Mouse (Mus musculus): ENCODE measurements around the gene Vav1. TPM values are rescaled to one million over a fixed set of nuclear protein-coding genes. Genes with fewer than 3 reads are reported as not detected.
"Not testable (repeated sequence)": the region's sequence is repeated elsewhere in the genome, so short reads cannot be mapped to it uniquely, and the experiment has no call there.

The Vav1 gene
- polyA plus RNA-seq, 1 experiment from 2014 or later, result 1.8 TPM

DNA sequence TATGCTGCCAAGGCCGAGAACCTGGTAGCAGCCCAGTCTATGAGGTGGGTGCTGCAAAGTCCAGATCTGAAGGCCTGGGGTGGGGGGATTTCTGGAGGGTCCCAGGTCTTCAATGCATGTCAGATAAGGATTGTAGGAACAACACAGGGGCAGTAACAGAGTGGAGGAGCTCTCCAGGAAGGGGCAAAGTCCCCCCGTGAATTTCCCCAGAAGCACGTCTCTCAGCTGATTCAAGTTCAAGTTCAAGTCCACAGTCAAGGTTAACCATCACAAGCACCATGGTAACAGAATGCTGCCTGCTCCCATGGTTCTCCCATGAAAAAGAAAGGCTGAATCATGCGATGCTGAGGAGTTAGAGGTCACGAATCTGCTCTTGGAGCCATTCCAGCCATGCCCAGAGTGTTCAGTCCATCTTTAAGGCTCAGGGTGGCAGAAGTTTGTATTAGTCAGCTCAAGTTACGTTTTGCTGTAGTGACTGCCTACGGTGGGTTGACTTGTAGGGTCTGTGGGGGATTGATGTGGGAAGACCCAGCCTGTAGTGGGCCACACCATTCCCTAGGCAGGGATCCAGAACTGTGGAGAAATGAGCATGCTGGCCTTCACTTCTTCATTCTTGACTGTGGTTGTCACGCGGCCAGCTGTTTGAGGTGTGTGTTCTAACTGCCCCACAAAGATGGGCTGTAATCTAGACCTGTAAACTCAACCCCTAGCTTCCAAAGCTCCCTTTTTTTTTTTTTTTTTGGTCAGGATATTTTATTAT lies 55.3 kb downstream of the Vav1 start:
- no peaks in the 10 kb centered on the region for H3K9me3 ChIP-seq
- 0 out of 2 replicates have a peak overlapping the region, but pooled peaks have one; percentile 5 for H3K4me2 ChIP-seq
- peaks cover 6% of the 10 kb centered on the region; the same call in 1 of the 2 replicates for H3K27me3 ChIP-seq
- H3K4me1 ChIP-seq (replicated peaks), result no peaks in the 10 kb centered on the region
- H3K4me3 ChIP-seq, result no peak overlapping the region
- ATAC-seq (ENCODE audit: low read depth), result no peak
- no peak overlapping the region for H3K27ac ChIP-seq (replicated peaks)
- WGBS, result 71% methylated on average over 9 of the region's 9 CpGs
- H3K9ac ChIP-seq, result 0 out of 2 replicates have a peak overlapping the region, but pooled peaks have one; percentile 22
- H3K36me3 ChIP-seq, result no peaks in the 10 kb centered on the region

DNA sequence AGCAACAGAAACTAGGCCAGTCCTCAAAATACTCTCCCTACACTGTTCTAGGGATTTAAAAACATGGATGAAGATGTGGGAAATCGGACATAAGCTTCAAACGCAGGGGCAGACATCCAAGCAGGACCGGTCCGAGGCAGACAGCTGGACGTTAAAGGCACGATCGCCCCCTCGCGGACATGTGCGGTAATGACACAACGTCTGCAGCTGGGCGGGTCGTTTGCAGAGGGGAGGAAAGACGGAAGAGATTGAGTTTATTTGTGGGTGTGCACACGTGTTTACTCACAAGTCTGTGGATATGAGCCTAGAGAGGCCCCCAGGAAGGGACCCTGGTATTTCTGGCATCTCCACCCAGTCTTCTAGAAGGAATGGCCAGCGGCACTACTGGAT lies 55.9 kb downstream of the Vav1 start:
- Histone ChIP-seq H3K4me1 (replicated peaks) (no peaks in the 10 kb centered on the region), H3K4me3 (no peak overlapping the region), H3K36me3 (no peaks in the 10 kb centered on the region), H3K4me2 (0 out of 2 replicates have a peak overlapping the region, but pooled peaks have one; percentile 5), H3K27me3 (peaks cover 6% of the 10 kb centered on the region; the same call in 1 of the 2 replicates), H3K9me3 (no peaks in the 10 kb centered on the region), H3K9ac (0 out of 2 replicates have a peak overlapping the region, but pooled peaks have one; percentile 22), H3K27ac (replicated peaks) (no peak overlapping the region)
- WGBS, result 6% methylated on average over 16 of the region's 16 CpGs
- ATAC-seq (ENCODE audit: low read depth), result peak; percentile 30

DNA sequence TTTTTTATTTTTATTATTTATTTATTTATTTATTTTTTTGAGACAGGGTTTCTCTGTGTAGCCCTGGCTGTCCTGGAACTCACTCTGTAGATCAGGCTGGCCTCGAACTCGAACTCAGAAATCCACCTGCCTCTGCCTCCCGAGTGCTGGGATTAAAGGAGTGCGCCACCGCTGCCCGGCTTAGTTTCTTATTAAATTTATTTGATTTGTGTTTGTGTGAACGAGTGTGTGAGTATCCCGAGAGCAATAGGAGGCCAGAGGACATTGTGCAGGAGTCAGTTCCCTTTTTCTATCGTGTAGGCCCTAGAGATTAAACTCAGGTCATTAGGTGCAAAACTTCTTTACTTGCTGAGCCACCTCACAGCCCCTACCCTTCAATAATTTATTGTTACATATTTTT lies 56.3 kb downstream of the Vav1 start:
- ATAC-seq (ENCODE audit: low read depth), result peak; percentile 7; the same call in 1 of the 2 replicates
- H3K36me3 ChIP-seq, result not testable (repeated sequence)
- WGBS, result 73% methylated on average over 9 of the region's 9 CpGs

DNA sequence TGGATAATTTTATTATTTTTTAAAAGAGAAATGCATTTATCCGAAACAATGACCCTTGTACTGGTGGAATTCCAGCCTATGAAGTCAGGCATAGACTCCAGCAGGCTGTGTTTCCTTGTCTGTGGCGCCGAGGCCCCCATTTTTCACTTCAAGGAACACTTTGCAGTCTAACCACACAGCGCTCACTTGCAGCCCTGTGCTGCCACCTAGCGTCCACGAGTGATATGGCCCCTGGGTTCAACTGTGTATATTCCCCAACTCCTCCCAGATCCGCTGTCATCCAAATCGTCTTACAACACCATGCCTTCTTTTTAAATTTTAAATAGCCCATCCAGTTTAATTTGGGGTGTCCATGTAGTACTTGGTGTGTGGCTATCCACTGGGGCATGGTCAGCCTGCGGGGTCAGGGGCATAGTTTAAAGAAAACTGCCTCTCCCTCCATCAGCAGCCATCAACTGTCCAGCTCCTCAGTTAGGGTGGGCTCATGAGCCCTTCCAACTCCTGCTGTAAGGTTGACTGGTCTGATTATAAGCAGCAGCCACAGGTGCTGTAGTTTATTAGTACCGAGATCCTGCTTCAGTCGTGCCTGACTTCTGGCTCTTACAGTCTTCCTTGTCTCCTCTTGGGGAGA lies 56.9 kb downstream of the Vav1 start:
- H3K9me3 ChIP-seq, result no peaks in the 10 kb centered on the region
- 9% methylated on average over 11 of the region's 11 CpGs for WGBS
- no peaks in the 10 kb centered on the region for H3K4me1 ChIP-seq (replicated peaks)
- peak; percentile 86 for ATAC-seq (ENCODE audit: low read depth)
- no peak overlapping the region for H3K27ac ChIP-seq (replicated peaks)
- H3K4me3 ChIP-seq, result no peak overlapping the region
- 0 out of 2 replicates have a peak overlapping the region, but pooled peaks have one; percentile 11 for H3K4me2 ChIP-seq
- peaks cover 6% of the 10 kb centered on the region; the same call in 1 of the 2 replicates for H3K27me3 ChIP-seq
- H3K36me3 ChIP-seq, result no peaks in the 10 kb centered on the region
- H3K9ac ChIP-seq, result peak overlapping the region; percentile 26; the same call in 1 of the 2 replicates

More for the DNA sequence above, 56.3 kb downstream of the Vav1 start:
- H3K9ac ChIP-seq; H3K9me3 ChIP-seq; H3K4me3 ChIP-seq; H3K27me3 ChIP-seq; H3K27ac ChIP-seq (replicated peaks); H3K4me1 ChIP-seq (replicated peaks); H3K4me2 ChIP-seq: not testable (repeated sequence)

DNA sequence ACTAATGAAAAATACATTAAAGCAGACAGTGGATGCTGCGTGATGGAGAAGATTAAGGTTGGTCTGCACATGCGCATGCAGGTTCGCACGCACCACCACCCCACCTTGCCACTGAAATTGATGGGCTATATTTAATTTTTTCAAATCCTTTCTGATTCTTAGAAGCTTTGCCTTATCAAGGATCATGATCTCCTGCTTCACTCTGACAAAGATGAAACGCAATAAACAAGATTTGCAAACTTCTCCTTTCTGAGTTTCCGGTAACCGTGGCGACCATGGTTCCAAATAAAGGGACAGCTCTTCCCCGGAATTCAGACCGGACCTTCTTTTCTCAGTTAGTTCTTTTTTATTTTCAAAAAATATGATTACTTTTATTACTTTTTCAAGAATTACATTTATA lies 59.1 kb downstream of the Vav1 start:
- ATAC-seq (ENCODE audit: low read depth), result no peak
- WGBS, result 85% methylated on average over 10 of the region's 10 CpGs
- H3K9ac ChIP-seq, result no peak overlapping the region
- H3K4me2 ChIP-seq, result no peak overlapping the region
- no peak overlapping the region for H3K27ac ChIP-seq (replicated peaks)
- no peaks in the 10 kb centered on the region for H3K36me3 ChIP-seq
- no peak overlapping the region for H3K4me3 ChIP-seq
- H3K4me1 ChIP-seq (replicated peaks), result no peaks in the 10 kb centered on the region
- H3K27me3 ChIP-seq, result peaks cover 6% of the 10 kb centered on the region; the same call in 1 of the 2 replicates
- H3K9me3 ChIP-seq, result no peaks in the 10 kb centered on the region

DNA sequence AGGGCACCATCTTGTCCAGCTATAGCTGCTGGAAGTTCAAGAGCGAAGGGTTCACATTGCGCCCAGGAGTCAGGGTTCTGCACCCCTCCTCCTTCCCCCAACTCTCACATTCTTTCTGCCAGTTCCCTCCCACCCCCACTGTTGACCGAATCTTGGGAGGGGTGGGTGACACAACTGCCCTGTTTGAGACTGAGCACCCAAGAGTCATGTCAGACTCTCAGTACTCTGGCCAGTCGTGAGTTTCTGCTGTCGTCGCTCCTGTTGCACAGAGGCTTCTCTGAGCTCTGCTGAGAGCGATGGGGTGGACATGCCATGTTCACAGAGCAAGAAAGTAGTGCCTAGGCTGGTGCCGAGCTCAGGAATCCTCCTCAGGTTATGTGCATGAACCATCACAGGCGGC lies 60.4 kb downstream of the Vav1 start:
- ATAC-seq (ENCODE audit: low read depth), result no peak

DNA sequence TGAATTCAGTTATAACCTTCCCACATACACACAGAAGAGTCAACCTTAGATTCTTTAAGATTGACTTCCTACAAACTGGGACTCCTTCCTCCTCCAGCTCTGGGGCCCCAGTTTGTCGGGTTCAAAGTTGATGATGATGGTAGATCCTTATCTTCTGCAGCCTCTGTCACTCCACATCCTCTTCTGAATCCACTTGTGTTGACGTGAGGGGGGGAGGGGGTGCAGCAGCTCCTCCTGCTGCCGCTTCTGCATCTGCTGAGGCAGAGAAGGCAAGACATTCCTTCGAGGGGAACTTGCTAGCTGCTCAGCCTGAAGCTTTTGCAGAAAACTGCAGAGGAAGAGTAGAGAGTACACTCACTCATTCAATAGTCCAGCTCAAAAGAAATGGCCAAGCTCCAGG lies 62.7 kb downstream of the Vav1 start:
- 81% methylated on average over 4 of the region's 4 CpGs for WGBS
- ATAC-seq (ENCODE audit: low read depth), result no peak
- no peak overlapping the region for H3K4me2 ChIP-seq
- no peak overlapping the region for H3K27ac ChIP-seq (replicated peaks)
- H3K27me3 ChIP-seq, result no peaks in the 10 kb centered on the region
- no peaks in the 10 kb centered on the region for H3K9me3 ChIP-seq
- H3K36me3 ChIP-seq, result no peaks in the 10 kb centered on the region
- no peaks in the 10 kb centered on the region for H3K4me1 ChIP-seq (replicated peaks)
- no peak overlapping the region for H3K9ac ChIP-seq
- H3K4me3 ChIP-seq, result no peak overlapping the region

More for the DNA sequence above, 60.4 kb downstream of the Vav1 start:
- no peak overlapping the region for H3K4me2 ChIP-seq
- H3K27me3 ChIP-seq, result peaks cover 6% of the 10 kb centered on the region; the same call in 1 of the 2 replicates
- WGBS, result 85% methylated on average over 9 of the region's 9 CpGs
- no peak overlapping the region for H3K27ac ChIP-seq (replicated peaks)
- H3K4me3 ChIP-seq, result no peak overlapping the region
- no peaks in the 10 kb centered on the region for H3K9me3 ChIP-seq
- H3K4me1 ChIP-seq (replicated peaks), result no peaks in the 10 kb centered on the region
- H3K36me3 ChIP-seq, result no peaks in the 10 kb centered on the region
- no peak overlapping the region for H3K9ac ChIP-seq

DNA sequence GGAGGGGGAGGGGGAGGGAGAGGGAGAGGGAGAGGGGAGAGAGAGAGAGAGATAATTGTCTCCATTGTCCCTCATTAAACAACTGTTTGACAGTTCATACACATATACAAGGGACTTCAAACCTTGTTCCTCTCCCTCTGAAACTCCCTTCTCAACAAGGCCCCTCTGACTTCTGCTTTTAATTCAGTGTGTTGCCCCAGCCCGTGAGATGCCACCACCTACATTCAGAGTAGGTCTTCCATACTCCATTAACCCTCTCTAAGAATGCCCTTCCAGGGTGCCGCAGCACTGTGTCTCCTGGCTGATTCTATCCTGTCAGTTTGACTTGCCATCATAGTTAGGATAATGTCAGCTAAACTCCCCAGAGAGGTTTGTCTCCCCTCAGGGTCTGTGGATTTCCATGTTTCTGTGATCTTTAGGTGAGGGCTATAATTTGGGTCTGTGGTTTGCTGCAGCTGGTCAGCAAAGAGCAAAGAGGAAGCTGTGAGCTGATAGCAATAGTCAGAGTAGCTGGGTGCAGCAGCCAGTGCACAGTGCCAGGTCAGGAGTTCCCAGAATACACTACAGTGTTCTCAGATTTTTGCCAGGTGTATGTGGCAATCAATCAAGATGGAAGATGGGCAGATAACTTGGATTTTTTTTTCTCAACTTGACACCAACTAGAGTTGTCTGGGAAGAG lies 65.3 kb downstream of the Vav1 start:
- no peaks in the 10 kb centered on the region for H3K36me3 ChIP-seq

DNA sequence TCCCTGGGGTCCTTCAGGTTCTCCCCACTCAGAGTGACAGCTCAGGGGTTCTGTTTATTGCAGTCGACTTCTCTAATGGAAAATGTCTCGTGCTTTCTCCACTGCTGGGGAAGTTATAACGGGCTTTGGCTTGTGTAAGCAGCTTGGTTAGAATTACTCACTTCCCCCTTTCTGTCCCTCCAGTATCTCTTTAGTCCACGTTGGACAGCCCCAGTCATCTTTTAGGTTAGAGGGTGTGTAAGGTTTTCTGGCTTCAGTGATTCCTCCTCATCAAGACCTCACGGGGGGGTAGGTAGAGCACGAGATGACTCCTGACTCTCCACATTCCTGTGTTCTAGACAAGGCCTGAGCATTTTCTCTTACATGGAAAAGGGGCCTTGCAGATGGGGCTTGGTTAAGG lies 68.1 kb downstream of the Vav1 start:
- Histone ChIP-seq H3K27me3 (no peaks in the 10 kb centered on the region), H3K27ac (replicated peaks) (no peak overlapping the region), H3K4me2 (no peak overlapping the region), H3K4me3 (no peak overlapping the region), H3K36me3 (no peaks in the 10 kb centered on the region), H3K9me3 (no peaks in the 10 kb centered on the region), H3K4me1 (replicated peaks) (no peaks in the 10 kb centered on the region), H3K9ac (no peak overlapping the region)
- ATAC-seq (ENCODE audit: low read depth), result no peak
- WGBS, result 77% methylated on average over 6 of the region's 6 CpGs

More for the DNA sequence above, 65.3 kb downstream of the Vav1 start:
- Histone ChIP-seq H3K4me2 (no peak overlapping the region), H3K9me3 (no peaks in the 10 kb centered on the region), H3K27me3 (no peaks in the 10 kb centered on the region), H3K27ac (replicated peaks) (no peak overlapping the region), H3K9ac (no peak overlapping the region), H3K4me3 (no peak overlapping the region), H3K4me1 (replicated peaks) (no peaks in the 10 kb centered on the region)
- ATAC-seq (ENCODE audit: low read depth), result no peak
- 81% methylated on average over 2 of the region's 2 CpGs for WGBS

DNA sequence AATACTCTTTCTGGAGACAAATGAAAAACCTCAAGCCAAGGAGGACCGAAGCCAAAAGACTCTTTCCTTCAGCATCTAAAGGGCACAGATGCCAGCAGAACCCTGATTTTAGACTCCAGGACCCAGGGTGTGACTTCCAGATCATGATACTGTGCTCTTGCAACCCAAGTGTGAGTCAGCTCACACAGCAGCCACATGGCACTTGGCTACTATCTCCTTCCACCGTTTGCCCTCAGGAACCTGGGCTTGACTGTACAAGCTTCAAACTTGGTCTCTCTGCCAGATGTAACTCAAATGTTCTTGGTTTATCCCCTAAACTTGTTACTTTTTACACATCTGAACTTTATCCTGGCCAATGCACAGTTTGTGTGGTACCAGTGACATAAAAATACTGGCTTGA lies 68.9 kb downstream of the Vav1 start:
- no peak overlapping the region for H3K9ac ChIP-seq
- H3K36me3 ChIP-seq, result no peaks in the 10 kb centered on the region
- H3K27me3 ChIP-seq, result no peaks in the 10 kb centered on the region
- H3K9me3 ChIP-seq, result no peaks in the 10 kb centered on the region
- no peak overlapping the region for H3K27ac ChIP-seq (replicated peaks)
- 91% methylated on average over 2 of the region's 2 CpGs for WGBS
- no peak overlapping the region for H3K4me2 ChIP-seq
- H3K4me1 ChIP-seq (replicated peaks), result no peaks in the 10 kb centered on the region
- no peak for ATAC-seq (ENCODE audit: low read depth)
- no peak overlapping the region for H3K4me3 ChIP-seq

DNA sequence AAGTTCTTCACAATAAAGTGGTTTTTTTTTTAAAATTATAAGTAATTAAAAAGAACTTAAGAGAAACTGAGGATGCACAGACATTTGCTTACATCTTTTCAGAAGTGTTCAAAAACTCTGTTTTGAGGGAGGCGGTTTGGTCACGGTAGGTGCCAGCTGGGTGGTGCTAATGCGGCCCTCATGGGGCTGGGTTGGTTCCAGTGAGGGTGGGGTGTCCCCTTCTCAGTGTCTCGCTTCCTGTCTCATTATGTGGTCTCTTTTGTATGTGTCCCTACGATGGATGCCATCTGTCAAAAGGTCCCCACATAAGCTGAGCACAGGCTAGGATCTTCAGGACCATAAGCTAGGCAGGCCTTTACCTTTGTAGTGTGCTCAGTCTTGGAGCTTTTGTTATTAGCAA lies 70.2 kb downstream of the Vav1 start:
- H3K4me1 ChIP-seq (replicated peaks), result no peaks in the 10 kb centered on the region
- no peak overlapping the region for H3K4me3 ChIP-seq
- ATAC-seq (ENCODE audit: low read depth), result no peak
- H3K4me2 ChIP-seq, result no peak overlapping the region
- H3K36me3 ChIP-seq, result no peaks in the 10 kb centered on the region
- 68% methylated on average over 5 of the region's 5 CpGs for WGBS
- no peak overlapping the region for H3K27ac ChIP-seq (replicated peaks)
- H3K9ac ChIP-seq, result no peak overlapping the region
- no peaks in the 10 kb centered on the region for H3K9me3 ChIP-seq
- H3K27me3 ChIP-seq, result no peaks in the 10 kb centered on the region

DNA sequence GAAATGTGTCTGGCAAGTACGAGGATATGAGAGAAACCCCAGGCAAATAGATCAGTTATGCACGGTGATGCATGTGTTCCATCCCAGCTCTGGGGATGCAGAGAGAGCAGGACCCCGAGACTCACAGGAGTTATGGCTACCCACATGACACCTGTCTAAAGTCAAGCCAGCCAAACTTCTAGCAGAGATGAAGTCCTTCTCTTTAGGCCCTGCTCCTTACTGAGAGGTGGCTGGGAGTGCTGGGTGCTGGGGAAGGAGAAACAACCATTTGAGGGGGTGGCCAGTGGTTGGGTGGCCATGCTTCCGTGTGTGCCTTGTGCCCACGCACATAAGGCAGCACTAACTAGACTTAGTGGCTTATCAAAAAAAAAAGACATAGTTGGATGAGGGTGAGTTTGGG lies 71.3 kb downstream of the Vav1 start:
- Histone ChIP-seq H3K4me3 (no peak overlapping the region), H3K9me3 (no peaks in the 10 kb centered on the region), H3K9ac (no peak overlapping the region), H3K27ac (replicated peaks) (no peak overlapping the region), H3K36me3 (no peaks in the 10 kb centered on the region), H3K4me1 (replicated peaks) (no peaks in the 10 kb centered on the region), H3K27me3 (no peaks in the 10 kb centered on the region), H3K4me2 (no peak overlapping the region)
- WGBS, result 92% methylated on average over 5 of the region's 5 CpGs
- no peak for ATAC-seq (ENCODE audit: low read depth)
